Mouse (Mus musculus) midbrain, postnatal 0 days (tissue): ENCODE measurements at regions not wholly inside any gene's neighbourhood (a gene's known extent, or its start where the extent isn't known, plus 50 kb on each side); places are given as distances from the start of the nearest gene placed in this dataset.
A peak's percentile ranks its signal among the peaks of the same experiment; 100 is the strongest.

Source experiments
- ATAC-seq: fragments of 200-750 bp; cut with Nextera tagmentation; 2 replicates; pipeline ENCODE4 v1.8.0; 2017; ENCODE audit warnings: moderate number of reproducible peaks, mild to moderate bottlenecking, moderate TSS enrichment, moderate library complexity; ENCODE audit not compliant: low FRiP score
- DNase-seq: peaks from one replicate; pipeline ENCODE4 v3.0.0-alpha.2; 2015; ENCODE audit warnings: low spot score
- H3K27ac ChIP-seq: fragments of 300-500 bp; sonication (generic); 2 replicates; pipeline ENCODE4 v1.5.1; 2014; ENCODE audit warnings: low read depth, mild to moderate bottlenecking, low read length, mixed read lengths
- H3K27me3 ChIP-seq: fragments of 300-500 bp; sonication (generic); 2 replicates; pipeline ENCODE4 v1.6.1; 2014; ENCODE audit warnings: low read length, control low read depth, mixed read lengths; ENCODE audit not compliant: insufficient read depth
- H3K36me3 ChIP-seq: fragments of 300-500 bp; sonication (generic); 2 replicates; pipeline ENCODE4 v1.6.1; 2014; ENCODE audit warnings: low read length, control low read depth, mixed read lengths; ENCODE audit not compliant: insufficient read depth
- H3K4me1 ChIP-seq: fragments of 300-500 bp; sonication (generic); 2 replicates; pipeline ENCODE4 v1.6.1; 2014; ENCODE audit warnings: mild to moderate bottlenecking, control low read depth, antibody characterized with exemption, low read length, mixed read lengths; ENCODE audit not compliant: insufficient read depth
- H3K4me2 ChIP-seq: fragments of 300-500 bp; sonication (generic); 2 replicates; pipeline ENCODE4 v1.6.1; 2014; ENCODE audit warnings: low read depth, mild to moderate bottlenecking, low read length, mixed read lengths; ENCODE audit not compliant: poor library complexity, severe bottlenecking
- H3K4me3 ChIP-seq: fragments of 300-500 bp; sonication (generic); 2 replicates; pipeline ENCODE4 v1.5.1; 2014; ENCODE audit warnings: low read depth, mild to moderate bottlenecking, low read length, moderate library complexity
- H3K9ac ChIP-seq: fragments of 300-500 bp; sonication (generic); replicated peaks from 2 replicates; pipeline ENCODE4 v1.6.1; 2014; ENCODE audit warnings: mild to moderate bottlenecking, low read length, moderate library complexity, mixed read lengths; ENCODE audit not compliant: poor library complexity, severe bottlenecking
- H3K9me3 ChIP-seq: fragments of 300-500 bp; sonication (generic); 2 replicates; pipeline ENCODE4 v1.6.1; 2016; ENCODE audit warnings: low read length, control low read depth
- CTCF ChIP-seq: IDR thresholded peaks from 2 replicates; pipeline ENCODE4 v1.5.1; 2016; ENCODE audit warnings: antibody characterized with exemption, mild to moderate bottlenecking
- WGBS: fragments of 180-500 bp; shearing (Covaris S2); extraction: QIAGEN DNeasy Blood & Tissue Kit; methylation state at CpG from one replicate; pipeline ENCODE4 v1.1.7; 2014; 5-methylcytosine and 5-hydroxymethylcytosine counted together

DNA sequence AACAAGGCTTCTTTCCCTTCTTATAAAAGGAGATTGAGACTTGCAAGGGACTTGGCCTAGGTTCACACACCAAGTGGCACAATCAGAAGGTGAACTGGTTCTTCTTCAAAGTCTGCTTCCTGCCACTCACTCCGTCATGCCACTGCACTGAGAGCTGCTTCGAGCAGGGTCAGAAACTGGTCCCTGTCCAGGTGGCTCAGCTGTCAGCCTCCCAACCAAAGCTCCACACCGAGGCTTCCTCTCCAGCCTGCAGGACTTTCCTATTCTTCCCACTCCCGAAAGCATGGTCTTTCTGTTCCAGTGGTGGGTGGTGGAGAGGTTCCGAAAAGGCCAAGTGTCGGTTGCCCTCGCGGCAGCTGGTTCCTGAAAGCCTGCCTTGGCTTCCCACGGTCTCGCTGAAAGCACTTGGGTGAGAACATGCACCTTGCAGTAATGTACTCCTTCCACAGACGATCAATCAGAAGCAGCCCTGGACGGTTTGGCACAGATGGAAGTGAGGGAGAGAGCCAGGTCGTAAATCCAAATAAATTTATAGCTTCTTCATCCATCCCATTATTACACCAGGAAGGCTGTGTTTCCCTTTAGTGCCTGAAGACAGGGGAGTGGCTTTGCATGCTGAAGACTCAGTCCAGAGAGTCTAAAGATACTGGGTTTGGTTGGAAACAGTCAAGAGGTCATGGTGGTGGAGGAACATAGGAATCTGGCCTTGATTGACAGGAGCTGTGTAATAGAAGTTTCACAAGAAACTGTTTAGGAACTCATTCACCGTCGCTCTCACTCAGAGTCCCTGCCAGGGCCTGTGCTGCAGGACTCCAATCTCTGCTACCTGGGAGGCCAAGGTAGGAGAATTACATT, 306.1 kb upstream of the 4930535I16Rik start:
- no peak overlapping the region for H3K27ac ChIP-seq
- H3K9me3 ChIP-seq: no peaks in the 10 kb centered on the region
- DNase-seq (no peak), ATAC-seq (no peak)
- no peaks in the 10 kb centered on the region for H3K36me3 ChIP-seq
- no peak for TF ChIP-seq CTCF
- H3K4me1 ChIP-seq: peaks cover 9% of the 10 kb centered on the region; the same call in 1 of the 2 replicates
- WGBS: 84% methylated on average over 15 of the region's 15 CpGs
- H3K27me3 ChIP-seq: no peaks in the 10 kb centered on the region
- no peak overlapping the region for H3K4me3 ChIP-seq
- H3K9ac ChIP-seq: no peak overlapping the region
- no peak overlapping the region for H3K4me2 ChIP-seq

DNA sequence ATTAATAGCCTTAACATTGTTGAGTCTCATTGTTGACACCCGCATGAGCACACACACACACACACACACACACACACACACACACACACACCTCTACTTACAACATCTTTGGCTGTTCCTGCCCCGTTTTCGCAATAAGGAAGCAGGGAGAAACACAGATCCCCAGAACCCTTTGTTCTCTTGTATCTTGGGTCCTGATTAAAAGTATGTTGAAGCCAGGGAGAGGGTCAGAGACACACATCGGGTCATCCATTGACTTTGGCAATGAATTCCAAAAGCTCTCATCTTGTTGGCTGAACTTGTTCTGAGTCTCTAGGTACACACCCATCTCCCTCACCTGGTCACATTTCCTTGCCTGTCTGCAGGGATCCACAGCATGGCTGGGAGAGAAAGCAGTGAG, 303.9 kb upstream of the 4930535I16Rik start:
- DNase-seq (no peak), ATAC-seq (no peak)
- Histone ChIP-seq H3K9me3 (no peaks in the 10 kb centered on the region), H3K4me3 (no peak overlapping the region), H3K27me3 (no peaks in the 10 kb centered on the region), H3K27ac (no peak overlapping the region), H3K4me1 (peaks cover 13% of the 10 kb centered on the region; the same call in 1 of the 2 replicates), H3K36me3 (no peaks in the 10 kb centered on the region), H3K4me2 (no peak overlapping the region), H3K9ac (no peak overlapping the region)
- TF ChIP-seq CTCF: no peak
- 66% methylated on average over 4 of the region's 4 CpGs for WGBS

DNA sequence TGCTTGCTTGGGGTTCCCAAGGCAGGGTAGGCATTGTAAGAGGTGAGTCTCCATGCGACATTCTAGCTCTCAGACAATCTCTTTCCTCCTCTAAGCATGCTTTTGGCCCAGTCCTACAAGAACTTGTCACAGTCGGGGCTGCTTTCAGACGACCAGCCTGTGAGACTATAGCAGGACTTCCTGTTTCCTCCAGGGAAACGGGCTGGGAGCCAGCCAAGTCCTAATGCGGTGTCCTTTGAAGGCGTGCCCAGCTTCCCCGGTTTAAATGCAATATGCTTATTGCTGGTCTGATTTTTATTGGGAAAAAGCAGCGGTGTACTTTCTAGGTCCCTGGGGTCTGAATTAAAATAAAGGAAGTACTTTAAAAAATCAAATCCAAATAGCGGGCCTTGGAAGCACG, 299.4 kb upstream of the 4930535I16Rik start:
- no peak overlapping the region for H3K27ac ChIP-seq
- no peak for TF ChIP-seq CTCF

DNA sequence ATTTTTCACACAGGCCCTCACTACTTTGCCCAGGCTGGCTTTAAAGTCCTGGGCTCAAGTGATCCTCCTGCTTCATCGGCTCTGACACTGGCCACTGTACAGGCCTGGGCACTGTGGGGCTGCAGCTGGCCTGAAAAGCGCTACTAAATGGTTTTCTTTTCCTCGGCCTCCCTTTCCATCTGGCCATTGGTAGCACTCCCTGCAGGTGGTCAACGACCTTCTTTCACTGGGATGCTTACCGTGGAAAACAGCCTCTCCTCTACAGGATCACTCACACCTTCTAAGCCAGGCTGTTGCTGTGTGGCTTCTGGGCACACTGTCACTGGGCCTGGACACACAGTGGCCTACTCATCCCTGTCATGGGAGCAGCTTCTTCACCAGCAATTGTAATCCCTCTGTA, 298.5 kb upstream of the 4930535I16Rik start:
- ATAC-seq (no peak), DNase-seq (no peak)
- H3K36me3 ChIP-seq: no peaks in the 10 kb centered on the region
- 40% methylated on average over 5 of the region's 5 CpGs for WGBS
- no peaks in the 10 kb centered on the region for H3K27me3 ChIP-seq
- no peak overlapping the region for H3K27ac ChIP-seq
- no peak for TF ChIP-seq CTCF
- no peak overlapping the region for H3K4me2 ChIP-seq
- no peak overlapping the region for H3K9ac ChIP-seq
- no peaks in the 10 kb centered on the region for H3K9me3 ChIP-seq
- H3K4me3 ChIP-seq: no peak overlapping the region
- H3K4me1 ChIP-seq: peaks cover 11% of the 10 kb centered on the region; the same call in 1 of the 2 replicates

More for the DNA sequence above, 299.4 kb upstream of the 4930535I16Rik start:
- no peak for ATAC-seq
- H3K4me2 ChIP-seq: no peak overlapping the region
- H3K27me3 ChIP-seq: no peaks in the 10 kb centered on the region
- H3K9me3 ChIP-seq: no peaks in the 10 kb centered on the region
- peaks cover 13% of the 10 kb centered on the region; the same call in 1 of the 2 replicates for H3K4me1 ChIP-seq
- H3K9ac ChIP-seq: no peak overlapping the region
- no peak overlapping the region for H3K4me3 ChIP-seq
- no peaks in the 10 kb centered on the region for H3K36me3 ChIP-seq
- 24% methylated on average over 10 of the region's 10 CpGs for WGBS
- DNase-seq: peak; percentile 74

DNA sequence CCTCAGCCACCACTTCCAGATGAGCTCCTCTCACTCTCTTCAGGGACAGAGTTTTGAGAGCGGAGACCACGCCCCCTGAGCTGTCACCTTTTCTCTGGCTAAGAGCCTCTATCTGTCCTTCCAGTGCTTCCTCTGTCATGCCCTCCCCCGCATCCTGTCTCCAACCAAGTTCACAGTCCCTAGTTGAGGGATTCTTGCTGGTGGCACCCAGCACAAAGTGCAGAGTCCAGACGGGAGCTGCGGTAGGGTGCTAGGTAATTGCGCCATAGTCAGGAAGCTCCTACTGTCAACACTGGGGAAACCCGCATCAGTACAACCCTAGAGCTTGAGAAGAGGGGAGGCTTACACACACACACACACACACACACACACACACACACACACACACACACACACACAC, 297.3 kb upstream of the 4930535I16Rik start:
- Histone ChIP-seq H3K4me1 (0 out of 2 replicates have a peak, but pooled peaks cover 7% of the 10 kb centered on the region), H3K4me3 (no peak overlapping the region), H3K27ac (no peak overlapping the region), H3K9ac (no peak overlapping the region), H3K36me3 (no peaks in the 10 kb centered on the region), H3K9me3 (no peaks in the 10 kb centered on the region), H3K4me2 (no peak overlapping the region), H3K27me3 (no peaks in the 10 kb centered on the region)
- WGBS: 90% methylated on average over 7 of the region's 7 CpGs
- ATAC-seq (no peak), DNase-seq (no peak)
- TF ChIP-seq CTCF: no peak

DNA sequence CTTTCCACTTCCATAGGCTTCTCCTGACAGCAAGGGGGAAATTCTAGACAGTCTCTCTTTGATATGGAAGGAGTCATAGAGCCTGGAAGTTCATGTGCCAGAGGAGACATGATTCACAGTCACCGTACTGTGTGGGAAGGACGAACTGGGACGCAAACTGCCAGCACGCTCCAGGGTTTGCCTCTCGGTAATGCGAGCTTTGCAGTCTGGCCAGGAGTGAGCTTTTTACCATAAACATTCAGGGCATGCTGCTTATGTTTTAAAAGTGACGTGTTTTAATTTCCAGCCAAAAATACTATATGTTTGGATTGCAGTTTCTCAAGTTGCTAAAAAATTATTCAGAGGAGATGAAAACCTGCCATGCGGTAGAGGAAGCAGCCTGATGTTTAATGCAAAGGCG, 292.3 kb upstream of the 4930535I16Rik start:
- no peak overlapping the region for H3K9ac ChIP-seq
- DNase-seq (no peak), ATAC-seq (no peak)
- no peak for TF ChIP-seq CTCF
- no peak overlapping the region for H3K27ac ChIP-seq
- 77% methylated on average over 9 of the region's 9 CpGs for WGBS
- H3K27me3 ChIP-seq: no peaks in the 10 kb centered on the region
- H3K9me3 ChIP-seq: no peaks in the 10 kb centered on the region
- no peaks in the 10 kb centered on the region for H3K36me3 ChIP-seq
- H3K4me3 ChIP-seq: no peak overlapping the region
- H3K4me1 ChIP-seq: no peaks in the 10 kb centered on the region
- H3K4me2 ChIP-seq: no peak overlapping the region
